Mouse (Mus musculus) myocyte (in vitro differentiated cells): ENCODE results near the gene Stard5.

Experiments used
- MYOD1 ChIP-seq, 3 experiments: IDR thresholded peaks; one replicate each; pipeline ENCODE4 v1.6.1; 2011; ENCODE audit warnings: control low read depth in 2 of 3, low read depth in 2 of 3, mild to moderate bottlenecking in 2 of 3, moderate library complexity in 1 of 3; ENCODE audit not compliant: insufficient read length in 2 of 3, control insufficient read depth in 1 of 3
- MYOG ChIP-seq, 3 experiments: IDR thresholded peaks; one replicate each; pipeline ENCODE4 v1.6.1; 2011; ENCODE audit warnings: control low read depth in 2 of 3, low read depth in 2 of 3, mild to moderate bottlenecking in 2 of 3; ENCODE audit not compliant: insufficient read length in 2 of 3, control insufficient read depth in 1 of 3, insufficient read depth in 1 of 3
- POLR2A ChIP-seq: IDR thresholded peaks from one replicate; pipeline ENCODE4 v1.6.1; 2011; ENCODE audit warnings: low read depth, mild to moderate bottlenecking, control low read depth, moderate library complexity; ENCODE audit not compliant: insufficient read length
- TCF12 ChIP-seq: IDR thresholded peaks from one replicate; pipeline ENCODE4 v1.6.1; 2011; ENCODE audit warnings: mild to moderate bottlenecking, control low read depth; ENCODE audit not compliant: poor library complexity, insufficient read depth, severe bottlenecking

DNA sequence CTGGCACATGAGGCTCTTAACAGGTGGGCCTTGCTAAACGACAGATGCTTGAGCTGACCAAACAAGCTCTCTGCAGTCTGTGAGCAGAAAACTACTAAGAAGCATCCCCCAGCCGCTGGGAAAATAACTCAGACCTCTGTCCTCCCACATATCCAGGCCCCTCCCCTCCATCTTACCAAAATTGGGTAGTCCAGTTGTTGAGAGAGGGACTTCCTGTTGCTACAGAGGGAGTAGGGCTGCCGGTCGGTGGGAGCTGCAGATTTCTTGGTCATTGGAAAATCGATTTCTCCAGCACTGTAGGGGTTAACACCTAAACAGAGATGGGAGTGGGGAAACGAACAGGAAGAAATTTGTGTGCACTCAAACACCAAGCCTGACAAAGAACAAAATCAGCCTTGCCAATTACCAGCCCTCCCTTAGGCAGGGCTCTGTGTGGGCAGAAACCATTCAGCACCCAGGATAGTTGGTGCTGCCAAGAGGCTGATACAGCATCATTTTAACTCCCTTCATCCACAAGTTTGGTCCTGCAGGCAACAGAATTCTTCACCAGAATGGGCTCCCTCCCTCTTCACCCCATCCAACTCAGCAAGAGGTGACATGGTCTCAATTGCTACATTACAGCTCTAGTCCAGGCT lies 51.0 kb downstream of the Stard5 start:
- TF ChIP-seq POLR2A (no peak), MYOD1 (IDR thresholded peaks at IDR 0.05; ENCODE audit: control insufficient read depth in 1 of 3, insufficient read length in 2 of 3, low read depth in 2 of 3) (no peak), MYOG (IDR thresholded peaks at IDR 0.05; ENCODE audit: control insufficient read depth in 1 of 3, insufficient read depth in 1 of 3, insufficient read length in 2 of 3, low read depth in 2 of 3) (no peak), TCF12 (no peak)
